Mouse (Mus musculus) gastrocnemius, postnatal 10 days (tissue): ENCODE data around the gene Eml2. TPM values are rescaled to one million over a fixed set of nuclear protein-coding genes. Genes with fewer than 3 reads are reported as not detected.

Experiments
- DNase-seq: peaks from one replicate; pipeline ENCODE4 v3.0.0; 2021; ENCODE audit warnings: mixed read lengths
- total RNA-seq, 2 experiments: library from RNA; stranded (reverse); gene quantifications; 2 replicates each; pipeline ENCODE4 v1.2.3; 2021

Eml2 gene
- total RNA-seq, 2 experiments from 2014 or later = 14.9 to 17.6 TPM

- no peak for DNase-seq
Observed at GRCm38 (mm10) chr7:19163752-19164151, 12.5 kb upstream of the Eml2 start.

- DNase-seq = no peak
Observed at GRCm38 (mm10) chr7:19164189-19164588, 12.0 kb upstream of the Eml2 start.

- no peak for DNase-seq
Observed at GRCm38 (mm10) chr7:19164978-19165377, 11.2 kb upstream of the Eml2 start.

GRCm38 (mm10) chr7:19165656-19166423, 10.4 kb upstream of the Eml2 start, which contains the start of gene Gipr:
TSS of gene Gipr (minus strand) at chr7:19166127.
- DNase-seq = no peak

GRCm38 (mm10) chr7:19166990-19167389, 9.2 kb upstream of the Eml2 start:
- no peak for DNase-seq

GRCm38 (mm10) chr7:19169506-19169905, 6.7 kb upstream of the Eml2 start:
- DNase-seq = no peak

- DNase-seq = no peak
Observed at GRCm38 (mm10) chr7:19170142-19170541, 6.1 kb upstream of the Eml2 start.

- DNase-seq = no peak
Observed at GRCm38 (mm10) chr7:19171831-19172230, 4.4 kb upstream of the Eml2 start.

- DNase-seq = peak; percentile 91
Observed at GRCm38 (mm10) chr7:19172874-19173273, 3.3 kb upstream of the Eml2 start.

- DNase-seq = no peak
Observed at GRCm38 (mm10) chr7:19176516-19176947, 311 bp downstream of the Eml2 start.

GRCm38 (mm10) chr7:19177216-19177615, 995 bp downstream of the Eml2 start:
- no peak for DNase-seq

GRCm38 (mm10) chr7:19178035-19178434, 1.8 kb downstream of the Eml2 start:
- DNase-seq = no peak

- DNase-seq = peak; percentile 76
Observed at GRCm38 (mm10) chr7:19178443-19179092, 2.3 kb downstream of the Eml2 start.

GRCm38 (mm10) chr7:19179173-19179572, 3.0 kb downstream of the Eml2 start:
- DNase-seq = peak; percentile 66

- DNase-seq = no peak
Observed at GRCm38 (mm10) chr7:19179936-19180335, 3.7 kb downstream of the Eml2 start.

GRCm38 (mm10) chr7:19180862-19181429, 4.7 kb downstream of the Eml2 start:
- DNase-seq = peak; percentile 44

GRCm38 (mm10) chr7:19184250-19184649, 8.0 kb downstream of the Eml2 start:
- no peak for DNase-seq

GRCm38 (mm10) chr7:19184758-19185157, 8.5 kb downstream of the Eml2 start:
- no peak for DNase-seq

GRCm38 (mm10) chr7:19194676-19195075, 18.5 kb downstream of the Eml2 start:
- DNase-seq = no peak

- no peak for DNase-seq
Observed at GRCm38 (mm10) chr7:19196676-19197075, 20.5 kb downstream of the Eml2 start.

GRCm38 (mm10) chr7:19197985-19198384, 21.8 kb downstream of the Eml2 start:
- DNase-seq = no peak

GRCm38 (mm10) chr7:19201660-19202059, 25.4 kb downstream of the Eml2 start:
- no peak for DNase-seq
